Mouse (Mus musculus): Measurements from ENCODE around the gene Mfsd12. TPM values are rescaled to one million over a fixed set of nuclear protein-coding genes. Genes with fewer than 3 reads are reported as not detected.

Mfsd12 gene
- polyA plus RNA-seq, 1 experiment = 8.2 TPM

- H3K79me2 ChIP-seq (ENCODE audit: control insufficient read depth, insufficient read depth) = no peaks in the 10 kb centered on the region
- no peak within 1 kb of the TSS for H3K4me3 ChIP-seq (ENCODE audit: insufficient read depth, poor library complexity, severe bottlenecking)
- no peaks in the 10 kb centered on the region for H3K79me3 ChIP-seq (ENCODE audit: low read depth)
- H3ac ChIP-seq (ENCODE audit: control insufficient read depth, insufficient read length, low read depth) = no peak within 1 kb of the TSS
- H3K36me3 ChIP-seq (ENCODE audit: control insufficient read depth, insufficient read depth) = peaks cover 35% of the 10 kb centered on the region
- H3K27me3 ChIP-seq (ENCODE audit: control insufficient read depth, insufficient read depth, insufficient read length) = no peaks in the 10 kb centered on the region
- TF ChIP-seq MYOG (IDR thresholded peaks at IDR 0.05; ENCODE audit: control insufficient read depth, extremely low read depth, insufficient read length) = no peak
- TF ChIP-seq CTCF (IDR thresholded peaks at IDR 0.05; ENCODE audit: control insufficient read depth, insufficient read depth, insufficient read length) = no peak
- TF ChIP-seq CEBPB (IDR thresholded peaks at IDR 0.05; ENCODE audit: low read depth) = no peak
- no peak for TF ChIP-seq MYOD1 (IDR thresholded peaks at IDR 0.05; ENCODE audit: control insufficient read depth, insufficient read length, low read depth)
- no peak for TF ChIP-seq FOSL1 (IDR thresholded peaks at IDR 0.05; ENCODE audit: insufficient read depth, low read length, poor library complexity, severe bottlenecking)
- TF ChIP-seq USF1 (IDR thresholded peaks at IDR 0.05; ENCODE audit: low read depth) = no peak
- TF ChIP-seq MAX (IDR thresholded peaks at IDR 0.05) = no peak
Observed at GRCm38 (mm10) chr10:81392781-81393185, 35.5 kb downstream of the Mfsd12 start, which contains the start of gene Smim24. Gene Smim24, plus strand, starts transcription at chr10:81393051.

- H3K36me3 ChIP-seq (ENCODE audit: control insufficient read depth, insufficient read depth) = peaks cover 35% of the 10 kb centered on the region
- H3K79me2 ChIP-seq (ENCODE audit: control insufficient read depth, insufficient read depth) = no peaks in the 10 kb centered on the region
- H3K79me3 ChIP-seq (ENCODE audit: low read depth) = no peaks in the 10 kb centered on the region
- H3K4me3 ChIP-seq (ENCODE audit: insufficient read depth, poor library complexity, severe bottlenecking) = no peak overlapping the region
- H3ac ChIP-seq (ENCODE audit: control insufficient read depth, insufficient read length, low read depth) = no peak overlapping the region
- no peaks in the 10 kb centered on the region for H3K27me3 ChIP-seq (ENCODE audit: control insufficient read depth, insufficient read depth, insufficient read length)
- TF ChIP-seq CEBPB (IDR thresholded peaks at IDR 0.05; ENCODE audit: low read depth) (no peak), USF1 (IDR thresholded peaks at IDR 0.05; ENCODE audit: low read depth) (no peak), CTCF (IDR thresholded peaks at IDR 0.05; ENCODE audit: control insufficient read depth, insufficient read depth, insufficient read length) (no peak), MYOD1 (IDR thresholded peaks at IDR 0.05; ENCODE audit: control insufficient read depth, insufficient read length, low read depth) (no peak), MYOG (IDR thresholded peaks at IDR 0.05; ENCODE audit: control insufficient read depth, extremely low read depth, insufficient read length) (no peak), FOSL1 (IDR thresholded peaks at IDR 0.05; ENCODE audit: insufficient read depth, low read length, poor library complexity, severe bottlenecking) (no peak), MAX (IDR thresholded peaks at IDR 0.05) (no peak)
Observed at GRCm38 (mm10) chr10:81393456-81394063, 36.3 kb downstream of the Mfsd12 start.

GRCm38 (mm10) chr10:81395127-81395526 is 37.8 kb downstream of the Mfsd12 start:
- Histone ChIP-seq H3K79me3 (ENCODE audit: low read depth) (peaks cover 7% of the 10 kb centered on the region), H3K4me3 (ENCODE audit: insufficient read depth, poor library complexity, severe bottlenecking) (no peak overlapping the region), H3ac (ENCODE audit: control insufficient read depth, insufficient read length, low read depth) (no peak overlapping the region), H3K27me3 (ENCODE audit: control insufficient read depth, insufficient read depth, insufficient read length) (no peaks in the 10 kb centered on the region), H3K79me2 (ENCODE audit: control insufficient read depth, insufficient read depth) (no peaks in the 10 kb centered on the region), H3K36me3 (ENCODE audit: control insufficient read depth, insufficient read depth) (peaks cover 39% of the 10 kb centered on the region)
- TF ChIP-seq USF1 (IDR thresholded peaks at IDR 0.05; ENCODE audit: low read depth) (no peak), CTCF (IDR thresholded peaks at IDR 0.05; ENCODE audit: control insufficient read depth, insufficient read depth, insufficient read length) (peak; percentile 67)

- Histone ChIP-seq H3ac (ENCODE audit: control insufficient read depth, insufficient read length, low read depth) (no peak overlapping the region), H3K36me3 (ENCODE audit: control insufficient read depth, insufficient read depth) (peaks cover 47% of the 10 kb centered on the region), H3K27me3 (ENCODE audit: control insufficient read depth, insufficient read depth, insufficient read length) (no peaks in the 10 kb centered on the region), H3K4me3 (ENCODE audit: insufficient read depth, poor library complexity, severe bottlenecking) (no peak overlapping the region), H3K79me3 (ENCODE audit: low read depth) (peaks cover 7% of the 10 kb centered on the region), H3K79me2 (ENCODE audit: control insufficient read depth, insufficient read depth) (no peaks in the 10 kb centered on the region)
- TF ChIP-seq MAX (IDR thresholded peaks at IDR 0.05) (no peak), CEBPB (IDR thresholded peaks at IDR 0.05; ENCODE audit: low read depth) (no peak), MYOD1 (IDR thresholded peaks at IDR 0.05; ENCODE audit: control insufficient read depth, insufficient read length, low read depth) (no peak), CTCF (IDR thresholded peaks at IDR 0.05; ENCODE audit: control insufficient read depth, insufficient read depth, insufficient read length) (no peak), FOSL1 (IDR thresholded peaks at IDR 0.05; ENCODE audit: insufficient read depth, low read length, poor library complexity, severe bottlenecking) (no peak), MYOG (IDR thresholded peaks at IDR 0.05; ENCODE audit: control insufficient read depth, extremely low read depth, insufficient read length) (no peak), USF1 (IDR thresholded peaks at IDR 0.05; ENCODE audit: low read depth) (no peak)
Observed at GRCm38 (mm10) chr10:81395865-81396264, 38.6 kb downstream of the Mfsd12 start.

GRCm38 (mm10) chr10:81396749-81397148 is 39.5 kb downstream of the Mfsd12 start:
- TF ChIP-seq MAX (IDR thresholded peaks at IDR 0.05) = no peak
- TF ChIP-seq USF1 (IDR thresholded peaks at IDR 0.05; ENCODE audit: low read depth) = no peak
- TF ChIP-seq MYOD1 (IDR thresholded peaks at IDR 0.05; ENCODE audit: control insufficient read depth, insufficient read length, low read depth) = no peak
- no peak overlapping the region for H3K4me3 ChIP-seq (ENCODE audit: insufficient read depth, poor library complexity, severe bottlenecking)
- no peak overlapping the region for H3ac ChIP-seq (ENCODE audit: control insufficient read depth, insufficient read length, low read depth)
- peaks cover 56% of the 10 kb centered on the region for H3K36me3 ChIP-seq (ENCODE audit: control insufficient read depth, insufficient read depth)
- H3K79me3 ChIP-seq (ENCODE audit: low read depth) = peaks cover 7% of the 10 kb centered on the region
- no peaks in the 10 kb centered on the region for H3K27me3 ChIP-seq (ENCODE audit: control insufficient read depth, insufficient read depth, insufficient read length)
- no peaks in the 10 kb centered on the region for H3K79me2 ChIP-seq (ENCODE audit: control insufficient read depth, insufficient read depth)

GRCm38 (mm10) chr10:81399296-81399695 is 42.0 kb downstream of the Mfsd12 start:
- H3K79me3 ChIP-seq (ENCODE audit: low read depth) = peaks cover 11% of the 10 kb centered on the region
- no peaks in the 10 kb centered on the region for H3K27me3 ChIP-seq (ENCODE audit: control insufficient read depth, insufficient read depth, insufficient read length)
- H3K4me3 ChIP-seq (ENCODE audit: insufficient read depth, poor library complexity, severe bottlenecking) = no peak overlapping the region
- TF ChIP-seq MAX (IDR thresholded peaks at IDR 0.05) = no peak
- H3ac ChIP-seq (ENCODE audit: control insufficient read depth, insufficient read length, low read depth) = no peak overlapping the region
- peaks cover 18% of the 10 kb centered on the region for H3K79me2 ChIP-seq (ENCODE audit: control insufficient read depth, insufficient read depth)
- H3K36me3 ChIP-seq (ENCODE audit: control insufficient read depth, insufficient read depth) = peaks cover 80% of the 10 kb centered on the region

All from C2C12 (cell line).